Mouse (Mus musculus) layer of hippocampus, adult 6 months (tissue): ENCODE measurements around the gene Resf1. TPM values are rescaled to one million over a fixed set of nuclear protein-coding genes. Genes with fewer than 3 reads are reported as not detected.

Source experiments
- long read RNA-seq, 2 experiments: library from polyadenylated mRNA; unstranded; transcript quantifications; one replicate each; pipeline ENCODE4 v2.0.0; 2019 to 2020
- polyA plus RNA-seq: library from polyadenylated mRNA; unstranded; fragments of <200 nt; fragmentation: Nextera tagmentation; gene quantifications from 2 replicates; pipeline ENCODE4 v1.2.3, GENCODE M21; 2021

Resf1 gene
- polyA plus RNA-seq: 5.2 and 5.9 TPM in 2 replicates
- long read RNA-seq, experiment 1, full-length matches to known transcripts: 5 of 26 reads
- long read RNA-seq, experiment 1, partial matches to known transcripts: 17 of 26 reads
- long read RNA-seq, experiment 1, other reads (novel, unspliced or antisense): 4 of 26 reads
- long read RNA-seq, experiment 2, full-length matches to known transcripts: 17 of 41 reads
- long read RNA-seq, experiment 2, partial matches to known transcripts: 19 of 41 reads
- long read RNA-seq, experiment 2, other reads (novel, unspliced or antisense): 5 of 41 reads

DNA sequence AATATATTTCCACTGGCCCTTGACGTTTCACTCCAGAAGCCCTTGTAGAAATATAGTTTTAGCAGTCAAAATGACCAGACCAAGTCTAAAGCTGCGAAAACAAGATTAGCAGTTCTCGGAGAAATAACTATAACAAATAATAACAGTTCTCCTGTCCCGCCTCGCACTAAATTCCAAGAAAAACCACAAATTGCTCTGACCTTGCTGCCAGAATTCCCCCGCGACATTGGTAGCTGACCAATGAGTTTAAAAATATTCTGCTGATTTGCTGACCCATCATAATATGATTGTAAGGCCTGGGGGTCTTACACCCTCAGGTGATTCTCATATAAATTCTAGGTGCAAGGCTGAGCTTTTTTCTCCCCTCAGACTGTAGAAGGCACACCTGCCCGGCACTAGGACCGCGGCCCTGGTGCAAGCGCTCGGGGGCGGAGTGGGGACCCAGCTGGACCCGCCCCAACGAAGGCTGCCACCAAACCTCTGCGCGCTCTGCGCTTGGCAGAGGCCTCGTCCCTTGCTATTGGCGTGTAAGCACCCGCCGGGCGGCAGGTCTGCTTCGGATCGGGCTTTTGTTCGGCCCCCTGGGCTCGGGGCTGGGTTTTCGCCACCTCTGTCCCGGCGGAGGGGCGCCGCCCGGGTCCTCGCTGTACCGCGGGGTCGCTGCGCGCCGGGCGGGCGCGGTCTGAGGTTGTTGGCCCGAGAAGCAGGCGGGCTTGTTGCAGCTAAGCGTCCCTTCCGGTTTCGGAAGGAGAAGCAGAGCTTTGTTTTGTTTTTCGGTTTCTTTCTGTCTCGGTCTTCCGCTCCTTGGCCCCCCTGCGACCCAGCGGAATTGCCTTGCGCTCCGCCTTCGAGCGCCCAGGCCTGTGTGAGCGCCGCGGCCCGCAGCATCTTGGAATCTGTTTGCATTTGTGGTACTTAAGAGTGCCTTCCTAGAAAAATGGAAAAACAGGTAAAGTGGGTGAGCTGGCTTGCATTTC is at the start of gene Resf1:
TSS of gene Resf1 (plus strand) at position 459 of the 977 bp plus-strand sequence.

Other genes starting within 250 kb of the Resf1 start
- gene Dennd5b, start 207.7 kb upstream of the Resf1 start, polyA plus RNA-seq: 17.9 and 21.5 TPM in 2 replicates
- not detected in 2 replicates for gene Gm10203, start 179.2 kb upstream of the Resf1 start, polyA plus RNA-seq
- 3.6 and 5.4 TPM in 2 replicates for gene Etfbkmt, start 169.6 kb upstream of the Resf1 start, polyA plus RNA-seq
- 36.2 and 37.3 TPM in 2 replicates for gene Amn1, start 120.7 kb upstream of the Resf1 start, polyA plus RNA-seq
- gene Bicd1, start 99.5 kb downstream of the Resf1 start, polyA plus RNA-seq: 13.8 and 14.5 TPM in 2 replicates